Mouse (Mus musculus): Measurements from ENCODE around the gene Fbn1.

- TF ChIP-seq CTCF (IDR thresholded peaks at IDR 0.05; ENCODE audit: low read depth, low read length) (no peak), POLR2A (IDR thresholded peaks at IDR 0.05; ENCODE audit: borderline replicate concordance, low read depth, low read length) (no peak)
Measured at GRCm38 (mm10) chr2:125282334-125283206, 225.2 kb downstream of the Fbn1 start.

Measured in bone marrow macrophage, adult 2 months (primary cell).